Mouse (Mus musculus) megakaryocyte, embryonic 14.5 days (primary cell): ENCODE measurements around the gene Zfp526.

Source experiments
- FLI1 ChIP-seq: IDR thresholded peaks from 2 replicates; pipeline ENCODE4 v1.6.1; 2012; ENCODE audit warnings: low read length, inconsistent platforms, mixed read lengths
- GATA1 ChIP-seq: IDR thresholded peaks from 3 replicates; pipeline ENCODE4 v1.6.1; 2012; ENCODE audit warnings: mixed read lengths, low read length, inconsistent platforms, borderline replicate concordance

- TF ChIP-seq GATA1 = no peak
- TF ChIP-seq FLI1 = no peak
Measured at GRCm38 (mm10) chr7:25184091-25184490, 37.1 kb upstream of the Zfp526 start.
